Mouse (Mus musculus) hindbrain, embryonic 15.5 days (tissue): ENCODE measurements around the gene Psors1c2. TPM values are rescaled to one million over a fixed set of nuclear protein-coding genes. Genes with fewer than 3 reads are reported as not detected.

Experiments used
- ATAC-seq: fragments of 200-750 bp; cut with Nextera tagmentation; 2 replicates; pipeline ENCODE4 v1.8.0; 2017; ENCODE audit warnings: low read depth, moderate number of reproducible peaks, moderate TSS enrichment; ENCODE audit not compliant: low FRiP score
- H3K27ac ChIP-seq: fragments of 300-500 bp; sonication (generic); replicated peaks from 2 replicates; pipeline ENCODE4 v1.5.1; 2015; ENCODE audit warnings: mild to moderate bottlenecking, inconsistent platforms
- H3K27me3 ChIP-seq: fragments of 300-500 bp; sonication (generic); 2 replicates; pipeline ENCODE4 v1.6.1; 2015; ENCODE audit warnings: control low read depth, inconsistent platforms
- H3K36me3 ChIP-seq: fragments of 300-500 bp; sonication (generic); 2 replicates; pipeline ENCODE4 v1.6.1; 2015; ENCODE audit warnings: control low read depth, inconsistent platforms
- H3K4me1 ChIP-seq: fragments of 300-500 bp; sonication (generic); replicated peaks from 2 replicates; pipeline ENCODE4 v1.6.1; 2015; ENCODE audit warnings: control low read depth, inconsistent platforms
- H3K4me2 ChIP-seq: fragments of 300-500 bp; sonication (generic); 2 replicates; pipeline ENCODE4 v1.6.1; 2015; ENCODE audit warnings: moderate library complexity, mild to moderate bottlenecking, inconsistent platforms
- H3K4me3 ChIP-seq: fragments of 300-500 bp; sonication (generic); 2 replicates; pipeline ENCODE4 v1.5.1; 2015; ENCODE audit warnings: mild to moderate bottlenecking, inconsistent platforms
- H3K9ac ChIP-seq: fragments of 300-500 bp; sonication (generic); 2 replicates; pipeline ENCODE4 v1.6.1; 2015; ENCODE audit warnings: inconsistent platforms
- H3K9me3 ChIP-seq: fragments of 300-500 bp; sonication (generic); 2 replicates; pipeline ENCODE4 v1.6.1; 2016; ENCODE audit warnings: control low read depth, inconsistent platforms
- WGBS: fragments of 180-500 bp; shearing (Covaris S2); methylation state at CpG from one replicate; pipeline ENCODE4 v1.1.7; 2015; 5-methylcytosine and 5-hydroxymethylcytosine counted together
- polyA plus RNA-seq: library from polyadenylated mRNA; unstranded; fragments of >200 nt; fragmentation: Nextera tagmentation; extraction: Ambion mirVana; gene quantifications from 2 replicates; pipeline ENCODE4 v1.2.1, GENCODE M21; 2015

Gene Psors1c2
- 0.97 and 1.2 TPM in 2 replicates for polyA plus RNA-seq

- Histone ChIP-seq H3K4me1 (peaks cover 7% of the 10 kb centered on the region; the same call in 1 of the 2 replicates), H3K9ac (no peak within 1 kb of the TSS), H3K36me3 (no peaks in the 10 kb centered on the region), H3K4me3 (no peak within 1 kb of the TSS), H3K9me3 (no peaks in the 10 kb centered on the region), H3K4me2 (no peak within 1 kb of the TSS), H3K27me3 (no peaks in the 10 kb centered on the region), H3K27ac (no peak within 1 kb of the TSS)
- 59% methylated on average over 7 of the region's 7 CpGs for WGBS
- ATAC-seq = no peak
These were observed at the start of gene Psors1c2 for GRCm38 (mm10) chr17:35532901-35533300. Gene Psors1c2, plus strand, starts transcription at chr17:35533201.

- no peak overlapping the region for H3K9ac ChIP-seq
- H3K4me2 ChIP-seq = no peak overlapping the region
- WGBS = 1% methylated on average over 9 of the region's 9 CpGs
- H3K36me3 ChIP-seq = no peaks in the 10 kb centered on the region
- no peak overlapping the region for H3K27ac ChIP-seq
- ATAC-seq = peak; percentile 74; the same call in 1 of the 2 replicates
- no peaks in the 10 kb centered on the region for H3K27me3 ChIP-seq
- H3K4me3 ChIP-seq = no peak overlapping the region
- H3K9me3 ChIP-seq = no peaks in the 10 kb centered on the region
- H3K4me1 ChIP-seq = peaks cover 3% of the 10 kb centered on the region; the same call in 1 of the 2 replicates
These were observed 48.9 kb upstream of the Psors1c2 start for GRCm38 (mm10) chr17:35484066-35484465.

GRCm38 (mm10) chr17:35485702-35486101 lies 47.3 kb upstream of the Psors1c2 start:
- no peaks in the 10 kb centered on the region for H3K27me3 ChIP-seq
- 22% methylated on average over 4 of the region's 4 CpGs for WGBS
- no peak for ATAC-seq
- no peak overlapping the region for H3K27ac ChIP-seq
- no peaks in the 10 kb centered on the region for H3K9me3 ChIP-seq
- H3K36me3 ChIP-seq = no peaks in the 10 kb centered on the region
- H3K4me1 ChIP-seq = peaks cover 3% of the 10 kb centered on the region; the same call in 1 of the 2 replicates
- no peak overlapping the region for H3K4me2 ChIP-seq
- no peak overlapping the region for H3K9ac ChIP-seq
- H3K4me3 ChIP-seq = no peak overlapping the region

- Histone ChIP-seq H3K9me3 (no peaks in the 10 kb centered on the region), H3K4me2 (no peak overlapping the region)
- WGBS = 72% methylated on average over 10 of the region's 10 CpGs
These were observed 46.3 kb upstream of the Psors1c2 start for GRCm38 (mm10) chr17:35486726-35487125.

GRCm38 (mm10) chr17:35488041-35488440 lies 45.0 kb upstream of the Psors1c2 start:
- Histone ChIP-seq H3K27ac (no peak overlapping the region), H3K4me2 (no peak overlapping the region), H3K36me3 (no peaks in the 10 kb centered on the region), H3K4me3 (no peak overlapping the region), H3K27me3 (no peaks in the 10 kb centered on the region), H3K4me1 (peaks cover 3% of the 10 kb centered on the region; the same call in 1 of the 2 replicates), H3K9me3 (no peaks in the 10 kb centered on the region), H3K9ac (no peak overlapping the region)
- ATAC-seq = no peak
- WGBS = 96% methylated on average over 2 of the region's 2 CpGs

More at GRCm38 (mm10) chr17:35486726-35487125, 46.3 kb upstream of the Psors1c2 start:
- H3K36me3 ChIP-seq = no peaks in the 10 kb centered on the region
- no peak overlapping the region for H3K27ac ChIP-seq
- peaks cover 3% of the 10 kb centered on the region; the same call in 1 of the 2 replicates for H3K4me1 ChIP-seq
- H3K27me3 ChIP-seq = no peaks in the 10 kb centered on the region
- H3K4me3 ChIP-seq = no peak overlapping the region
- H3K9ac ChIP-seq = no peak overlapping the region
- no peak for ATAC-seq

- Histone ChIP-seq H3K36me3 (no peaks in the 10 kb centered on the region), H3K27ac (no peak overlapping the region), H3K27me3 (no peaks in the 10 kb centered on the region), H3K9me3 (no peaks in the 10 kb centered on the region), H3K4me1 (peaks cover 3% of the 10 kb centered on the region; the same call in 1 of the 2 replicates), H3K9ac (no peak overlapping the region), H3K4me3 (no peak overlapping the region), H3K4me2 (no peak overlapping the region)
- ATAC-seq = no peak
- WGBS = 53% methylated on average over 5 of the region's 5 CpGs
These were observed 42.7 kb upstream of the Psors1c2 start for GRCm38 (mm10) chr17:35490320-35490719.

- no peak overlapping the region for H3K4me2 ChIP-seq
- H3K27me3 ChIP-seq = no peaks in the 10 kb centered on the region
- H3K4me3 ChIP-seq = no peak overlapping the region
- H3K36me3 ChIP-seq = no peaks in the 10 kb centered on the region
- H3K9ac ChIP-seq = no peak overlapping the region
- H3K9me3 ChIP-seq = no peaks in the 10 kb centered on the region
- no peak for ATAC-seq
- H3K27ac ChIP-seq = no peak overlapping the region
- WGBS = 96% methylated on average over 7 of the region's 7 CpGs
- 0 out of 2 replicates have a peak, but pooled peaks cover under 1% of the 10 kb centered on the region for H3K4me1 ChIP-seq
These were observed 35.9 kb upstream of the Psors1c2 start for GRCm38 (mm10) chr17:35497124-35497523.

GRCm38 (mm10) chr17:35502226-35502625 lies 30.8 kb upstream of the Psors1c2 start:
- no peak for ATAC-seq
- H3K4me3 ChIP-seq = no peak overlapping the region
- H3K4me1 ChIP-seq = 0 out of 2 replicates have a peak, but pooled peaks cover 4% of the 10 kb centered on the region
- H3K9ac ChIP-seq = no peak overlapping the region
- peaks cover 15% of the 10 kb centered on the region for H3K27me3 ChIP-seq
- H3K36me3 ChIP-seq = no peaks in the 10 kb centered on the region
- WGBS = 3% methylated on average over 6 of the region's 6 CpGs
- H3K9me3 ChIP-seq = no peaks in the 10 kb centered on the region
- no peak overlapping the region for H3K4me2 ChIP-seq
- no peak overlapping the region for H3K27ac ChIP-seq

- H3K9me3 ChIP-seq = no peaks in the 10 kb centered on the region
- no peak overlapping the region for H3K4me3 ChIP-seq
- H3K4me2 ChIP-seq = no peak overlapping the region
- H3K36me3 ChIP-seq = no peaks in the 10 kb centered on the region
- WGBS = 44% methylated on average over 5 of the region's 5 CpGs
- no peak for ATAC-seq
- no peak overlapping the region for H3K9ac ChIP-seq
- H3K27me3 ChIP-seq = peaks cover 18% of the 10 kb centered on the region
- H3K4me1 ChIP-seq = 0 out of 2 replicates have a peak, but pooled peaks cover 4% of the 10 kb centered on the region
- H3K27ac ChIP-seq = no peak overlapping the region
These were observed 30.2 kb upstream of the Psors1c2 start for GRCm38 (mm10) chr17:35502762-35503161.

- no peak overlapping the region for H3K4me2 ChIP-seq
- H3K36me3 ChIP-seq = no peaks in the 10 kb centered on the region
- ATAC-seq = no peak
- H3K4me1 ChIP-seq = 0 out of 2 replicates have a peak, but pooled peaks cover 4% of the 10 kb centered on the region
- H3K9me3 ChIP-seq = no peaks in the 10 kb centered on the region
- no peak overlapping the region for H3K27ac ChIP-seq
- no peak overlapping the region for H3K9ac ChIP-seq
- peaks cover 21% of the 10 kb centered on the region for H3K27me3 ChIP-seq
- WGBS = 26% methylated on average over 5 of the region's 5 CpGs
- H3K4me3 ChIP-seq = no peak overlapping the region
These were observed 29.2 kb upstream of the Psors1c2 start for GRCm38 (mm10) chr17:35503849-35504248.

- Histone ChIP-seq H3K27ac (no peak overlapping the region), H3K36me3 (no peaks in the 10 kb centered on the region), H3K4me2 (no peak overlapping the region), H3K9me3 (no peaks in the 10 kb centered on the region), H3K27me3 (peaks cover 25% of the 10 kb centered on the region), H3K4me3 (no peak overlapping the region), H3K9ac (no peak overlapping the region), H3K4me1 (0 out of 2 replicates have a peak, but pooled peaks cover 4% of the 10 kb centered on the region)
- ATAC-seq = no peak
- 18% methylated on average over 8 of the region's 8 CpGs for WGBS
These were observed 28.1 kb upstream of the Psors1c2 start for GRCm38 (mm10) chr17:35504628-35505481.

GRCm38 (mm10) chr17:35505776-35506175 lies 27.2 kb upstream of the Psors1c2 start, which contains the start of gene Pou5f1:
Gene Pou5f1, plus strand, starts transcription at chr17:35506018.
- H3K4me1 ChIP-seq = 0 out of 2 replicates have a peak, but pooled peaks cover 4% of the 10 kb centered on the region
- H3K4me2 ChIP-seq = no peak within 1 kb of the TSS
- H3K36me3 ChIP-seq = no peaks in the 10 kb centered on the region
- H3K9ac ChIP-seq = no peak within 1 kb of the TSS
- H3K4me3 ChIP-seq = no peak within 1 kb of the TSS
- no peak within 1 kb of the TSS for H3K27ac ChIP-seq
- peaks cover 25% of the 10 kb centered on the region for H3K27me3 ChIP-seq
- 26% methylated on average over 13 of the region's 13 CpGs for WGBS
- no peaks in the 10 kb centered on the region for H3K9me3 ChIP-seq
- ATAC-seq = no peak
